Mouse (Mus musculus) forebrain, embryonic 16.5 days (tissue): ENCODE measurements around the gene Hdlbp. TPM values are rescaled to one million over a fixed set of nuclear protein-coding genes. Genes with fewer than 3 reads are reported as not detected.
A peak's percentile ranks its signal among the peaks of the same experiment; 100 is the strongest.
"Not testable (repeated sequence)": the region's sequence is repeated elsewhere in the genome, so short reads cannot be mapped to it uniquely, and the experiment has no call there.

ENCODE experiments used
- ATAC-seq: fragments of 200-750 bp; cut with Nextera tagmentation; 2 replicates; pipeline ENCODE4 v1.8.0; 2017; ENCODE audit warnings: mild to moderate bottlenecking, moderate library complexity
- H3K27ac ChIP-seq: fragments of 300-500 bp; sonication (generic); 2 replicates; pipeline ENCODE4 v1.5.1; 2014; ENCODE audit warnings: low read length, control low read depth
- H3K27me3 ChIP-seq: fragments of 300-500 bp; sonication (generic); replicated peaks from 2 replicates; pipeline ENCODE4 v1.6.1; 2014; ENCODE audit warnings: low read length; ENCODE audit not compliant: control insufficient read depth, insufficient read depth
- H3K36me3 ChIP-seq: fragments of 300-500 bp; sonication (generic); 2 replicates; pipeline ENCODE4 v1.6.1; 2014; ENCODE audit not compliant: control insufficient read depth, insufficient read depth
- H3K4me1 ChIP-seq: fragments of 300-500 bp; sonication (generic); replicated peaks from 2 replicates; pipeline ENCODE4 v1.6.1; 2014; ENCODE audit warnings: low read length; ENCODE audit not compliant: control insufficient read depth, insufficient read depth
- H3K4me2 ChIP-seq: fragments of 300-500 bp; sonication (generic); 2 replicates; pipeline ENCODE4 v1.6.1; 2014; ENCODE audit warnings: mild to moderate bottlenecking, low read length, control low read depth
- H3K4me3 ChIP-seq: fragments of 300-500 bp; sonication (generic); replicated peaks from 2 replicates; pipeline ENCODE4 v1.5.1; 2014; ENCODE audit warnings: mild to moderate bottlenecking, low read length, control low read depth
- H3K9ac ChIP-seq: fragments of 300-500 bp; sonication (generic); replicated peaks from 2 replicates; pipeline ENCODE4 v1.6.1; 2014; ENCODE audit warnings: low read depth, low read length, control low read depth
- H3K9me3 ChIP-seq: fragments of 300-500 bp; sonication (generic); 2 replicates; pipeline ENCODE4 v1.6.1; 2016; ENCODE audit warnings: low read length; ENCODE audit not compliant: control insufficient read depth
- WGBS: fragments of 180-500 bp; shearing (Covaris S2); extraction: QIAGEN DNeasy Blood & Tissue Kit; methylation state at CpG from one replicate; pipeline ENCODE4 v1.1.7; 2014; 5-methylcytosine and 5-hydroxymethylcytosine counted together
- polyA plus RNA-seq: library from polyadenylated mRNA; unstranded; fragments of >200 nt; fragmentation: Nextera tagmentation; extraction: Ambion mirVana; gene quantifications from 2 replicates; pipeline ENCODE4 v1.2.1, GENCODE M21; 2015

The Hdlbp gene
- polyA plus RNA-seq, 1 experiment from 2014 or later: 61.6 TPM

DNA sequence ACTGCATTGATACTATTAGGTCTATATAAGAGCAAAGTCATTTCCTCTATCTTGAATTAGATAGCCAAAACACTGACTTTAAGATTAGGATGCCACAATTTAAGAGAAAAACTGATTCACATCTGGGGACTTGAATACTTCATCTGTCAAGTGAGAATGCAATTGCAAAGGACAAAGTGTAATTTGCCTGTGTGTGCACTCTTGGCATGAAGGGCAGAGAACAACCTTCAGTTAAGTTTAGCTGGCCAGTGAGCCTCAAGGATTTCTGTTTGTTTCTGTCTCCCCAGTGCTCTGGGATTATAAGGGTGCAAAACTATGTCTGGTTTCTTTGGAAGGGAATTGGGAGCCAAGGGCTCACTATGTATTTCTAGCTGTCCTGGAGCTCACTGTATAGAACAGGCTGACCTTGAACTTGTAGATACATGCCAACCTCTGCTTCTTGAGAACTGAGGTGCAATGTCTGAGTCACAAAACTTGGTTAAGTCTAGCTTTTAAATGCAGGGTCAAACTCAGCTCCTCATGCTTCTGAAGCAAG lies 24.8 kb downstream of the Hdlbp start:
- ATAC-seq: no peak
- Histone ChIP-seq H3K36me3 (no peaks in the 10 kb centered on the region), H3K4me2 (no peak overlapping the region), H3K27ac (no peak overlapping the region), H3K9ac (no peak overlapping the region), H3K4me1 (no peaks in the 10 kb centered on the region), H3K27me3 (no peaks in the 10 kb centered on the region), H3K4me3 (no peak overlapping the region), H3K9me3 (no peaks in the 10 kb centered on the region)

DNA sequence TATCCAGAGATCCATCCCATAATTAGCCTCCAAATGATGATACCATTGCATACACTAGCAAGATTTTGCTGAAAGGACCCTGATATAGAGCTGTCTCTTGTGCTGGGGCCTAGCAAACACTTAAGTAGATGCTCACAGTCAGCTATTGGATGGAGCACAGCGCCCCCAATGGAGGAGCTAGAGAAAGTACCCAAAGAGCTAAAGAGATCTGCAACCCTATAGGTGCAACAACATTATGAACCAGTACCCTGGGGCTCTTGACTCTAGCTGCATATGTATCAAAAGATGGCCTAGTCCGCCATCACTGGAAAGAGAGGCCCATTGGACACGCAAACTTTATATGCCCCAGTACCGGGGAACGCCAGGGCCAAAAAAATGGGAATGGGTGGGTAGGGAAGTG lies 28.5 kb downstream of the Hdlbp start:
- not testable (repeated sequence) for H3K4me1 ChIP-seq, H3K4me3 ChIP-seq, H3K9me3 ChIP-seq, H3K36me3 ChIP-seq, H3K27me3 ChIP-seq, H3K9ac ChIP-seq, H3K4me2 ChIP-seq, H3K27ac ChIP-seq, ATAC-seq
- 85% methylated on average over 5 of the region's 5 CpGs for WGBS

DNA sequence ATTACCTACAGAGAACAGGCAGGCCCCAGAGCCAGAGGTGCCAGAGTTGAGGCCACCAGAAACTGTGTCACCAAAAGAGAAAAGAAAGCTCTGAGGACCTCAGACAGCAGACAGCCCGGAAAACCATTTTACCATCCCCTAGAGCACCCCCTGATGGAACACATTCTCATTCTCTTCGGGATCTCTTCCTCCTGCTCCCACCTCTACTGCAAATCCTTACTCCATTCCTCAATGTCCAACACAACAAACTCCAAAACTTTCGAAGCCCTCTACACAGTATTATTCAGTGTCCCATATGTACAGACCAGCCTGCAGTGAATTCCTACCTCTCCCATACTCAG lies 32.8 kb downstream of the Hdlbp start:
- Histone ChIP-seq H3K9ac (peak overlapping the region; percentile 83), H3K4me1 (peaks cover 11% of the 10 kb centered on the region), H3K27ac (no peak overlapping the region; the same call in 1 of the 2 replicates), H3K9me3 (no peaks in the 10 kb centered on the region), H3K4me3 (peak overlapping the region; percentile 83), H3K27me3 (no peaks in the 10 kb centered on the region), H3K4me2 (peak overlapping the region; percentile 99), H3K36me3 (no peaks in the 10 kb centered on the region)
- 19% methylated on average over 3 of the region's 3 CpGs for WGBS
- ATAC-seq: peak; percentile 22

DNA sequence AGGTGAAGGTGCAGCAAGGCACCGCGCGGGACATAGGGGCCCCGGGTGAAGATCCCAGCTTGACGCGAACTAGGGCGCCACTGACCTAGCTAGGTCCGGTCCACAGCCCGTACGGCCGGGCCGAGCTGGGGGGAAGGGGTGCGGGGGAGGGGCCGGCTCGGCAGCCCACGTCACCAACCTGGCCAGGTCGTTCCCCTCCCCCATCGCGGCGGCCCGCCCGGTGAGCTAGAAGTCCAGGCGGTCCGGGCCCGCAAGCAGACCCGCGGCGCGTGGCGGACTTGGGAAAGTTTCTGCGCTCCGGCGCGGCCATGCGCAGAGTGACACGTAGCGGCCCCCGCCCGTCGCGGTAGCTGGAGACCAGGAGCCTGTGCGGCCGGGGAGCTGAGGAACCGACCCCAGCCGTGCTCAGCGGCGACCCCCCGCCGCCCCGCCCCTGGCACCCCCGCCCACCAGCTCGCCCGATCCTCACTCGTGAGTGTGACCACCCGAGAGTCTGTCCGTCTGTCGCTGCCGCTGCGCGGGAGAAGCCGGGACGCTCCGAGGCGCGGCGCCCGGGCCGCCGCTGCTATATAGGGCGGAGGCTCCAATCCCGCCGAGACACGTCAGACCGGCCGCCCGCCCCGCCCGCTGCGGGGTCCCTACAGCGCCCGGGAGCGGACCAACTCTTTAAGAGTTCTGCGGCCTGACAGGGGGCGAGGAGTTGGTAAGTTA lies 33.3 kb downstream of the Hdlbp start:
- Histone ChIP-seq H3K27ac (peak overlapping the region; percentile 67), H3K4me1 (peaks cover 11% of the 10 kb centered on the region), H3K4me2 (peak overlapping the region; percentile 99), H3K9me3 (no peaks in the 10 kb centered on the region), H3K36me3 (no peaks in the 10 kb centered on the region), H3K27me3 (no peaks in the 10 kb centered on the region), H3K9ac (peak overlapping the region; percentile 83), H3K4me3 (peak overlapping the region; percentile 83)
- ATAC-seq: peak; percentile 94
- WGBS: under 1% methylated on average over 82 of the region's 84 CpGs

DNA sequence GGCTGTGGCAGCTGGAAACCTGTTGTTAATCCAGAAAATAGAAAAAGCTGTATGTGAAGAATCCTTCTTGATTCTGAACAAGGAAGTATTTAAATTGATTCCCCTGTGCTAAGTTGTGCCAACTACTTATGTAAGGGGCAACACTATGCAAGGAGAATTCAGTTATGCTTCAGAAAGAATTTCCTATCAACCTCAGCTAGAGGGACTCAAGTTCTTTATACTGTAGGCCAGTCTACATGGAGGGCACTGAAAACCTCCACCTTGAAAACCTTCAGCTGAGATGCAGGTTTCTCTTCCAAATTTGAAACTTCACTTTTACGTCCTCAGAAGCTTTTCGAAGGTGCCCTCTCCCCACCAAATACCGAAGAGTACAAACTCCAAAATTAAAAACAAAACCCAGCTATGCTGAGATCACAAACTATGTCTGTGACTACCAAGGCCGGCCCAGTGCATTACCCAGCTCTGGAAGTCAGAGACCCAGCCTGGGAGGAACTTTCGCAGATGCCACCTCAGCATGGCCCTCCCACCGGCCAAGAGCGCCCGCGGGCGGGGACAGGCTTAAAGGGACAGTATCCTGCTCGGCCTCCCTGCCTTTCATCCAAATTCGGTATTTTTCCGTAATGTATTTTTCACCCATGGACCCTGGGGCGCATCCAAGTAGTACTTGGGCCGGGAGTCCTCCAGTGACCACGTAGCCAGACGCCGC lies 34.1 kb downstream of the Hdlbp start:
- no peaks in the 10 kb centered on the region for H3K36me3 ChIP-seq
- H3K27ac ChIP-seq: peak overlapping the region; percentile 67; the same call in 1 of the 2 replicates
- H3K4me1 ChIP-seq: peaks cover 11% of the 10 kb centered on the region
- WGBS: 4% methylated on average over 18 of the region's 18 CpGs
- H3K27me3 ChIP-seq: no peaks in the 10 kb centered on the region
- no peaks in the 10 kb centered on the region for H3K9me3 ChIP-seq
- H3K9ac ChIP-seq: peak overlapping the region; percentile 83
- H3K4me3 ChIP-seq: peak overlapping the region; percentile 83
- peak; percentile 76 for ATAC-seq
- peak overlapping the region; percentile 99 for H3K4me2 ChIP-seq

DNA sequence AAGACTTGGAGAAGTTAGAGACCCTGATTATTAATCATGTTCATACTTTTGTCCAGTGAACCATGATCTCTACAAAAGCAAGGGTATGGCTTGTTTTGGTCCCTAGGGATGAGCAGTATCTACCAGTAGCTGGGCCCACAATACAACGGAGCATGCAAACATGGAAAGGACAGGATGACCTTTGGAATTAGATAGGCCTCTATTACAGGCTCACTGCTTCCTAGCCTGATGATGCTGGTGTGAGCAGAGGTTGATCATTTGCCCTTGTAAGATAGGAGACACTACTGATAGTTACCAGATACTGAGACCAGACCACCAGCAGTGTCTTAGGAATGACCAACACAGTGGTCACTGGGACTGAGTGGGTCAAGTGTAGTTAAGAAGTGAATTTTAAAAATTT lies 39.3 kb downstream of the Hdlbp start:
- no peak for ATAC-seq
- H3K4me3 ChIP-seq: no peak overlapping the region
- WGBS: 100% methylated on average over 1 of the region's 1 CpGs

DNA sequence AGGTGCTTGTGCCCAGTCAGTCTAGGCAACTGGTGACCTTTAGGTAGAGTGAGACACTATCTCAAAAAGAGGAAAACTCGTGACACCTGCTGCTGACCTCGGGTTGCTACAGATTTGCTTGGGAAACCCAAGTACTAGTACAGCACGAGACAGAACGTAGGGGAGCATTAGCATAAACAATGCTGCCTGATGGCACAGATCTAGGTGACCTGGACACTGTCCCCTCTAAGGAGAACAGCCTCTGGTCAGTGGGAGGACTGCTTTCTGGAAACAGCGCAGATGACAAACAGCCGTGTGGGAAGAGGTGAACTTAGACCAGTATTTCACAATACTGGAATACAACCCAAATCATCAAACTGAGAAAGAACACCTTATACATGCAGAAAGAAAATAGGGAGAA lies 46.5 kb downstream of the Hdlbp start:
- Histone ChIP-seq H3K4me1 (no peaks in the 10 kb centered on the region), H3K4me3 (no peak overlapping the region), H3K27me3 (no peaks in the 10 kb centered on the region), H3K27ac (no peak overlapping the region), H3K9me3 (no peaks in the 10 kb centered on the region), H3K4me2 (no peak overlapping the region), H3K9ac (no peak overlapping the region), H3K36me3 (peaks cover 22% of the 10 kb centered on the region)
- ATAC-seq: no peak
- 87% methylated on average over 6 of the region's 6 CpGs for WGBS

More for the DNA sequence above, 39.3 kb downstream of the Hdlbp start:
- Histone ChIP-seq H3K9ac (no peak overlapping the region), H3K9me3 (no peaks in the 10 kb centered on the region), H3K4me2 (no peak overlapping the region), H3K27me3 (no peaks in the 10 kb centered on the region), H3K27ac (no peak overlapping the region), H3K36me3 (peaks cover 7% of the 10 kb centered on the region; the same call in 1 of the 2 replicates), H3K4me1 (peaks cover under 1% of the 10 kb centered on the region)

DNA sequence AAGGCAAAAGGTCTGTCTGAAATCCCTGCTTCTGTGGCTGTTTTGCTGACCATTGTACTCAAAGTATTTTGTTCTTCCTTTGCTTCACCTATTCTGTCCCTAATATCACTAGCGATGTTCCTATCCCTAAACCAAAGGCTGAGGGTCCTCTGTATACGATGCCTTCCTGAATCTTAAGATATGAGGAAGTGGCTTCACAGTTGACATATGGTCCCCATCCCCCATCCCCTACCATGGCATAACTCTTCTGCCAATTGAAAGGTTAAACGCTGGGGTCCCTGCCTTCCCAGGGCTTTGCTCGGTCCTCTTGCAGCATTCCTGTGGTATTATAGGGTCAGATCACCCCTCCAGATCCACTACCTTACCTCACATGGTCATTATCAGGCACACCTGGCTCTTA lies 75.2 kb downstream of the Hdlbp start:
- 90% methylated on average over 4 of the region's 4 CpGs for WGBS
- H3K27ac ChIP-seq: no peak overlapping the region
- no peak overlapping the region for H3K4me3 ChIP-seq
- H3K4me1 ChIP-seq: no peaks in the 10 kb centered on the region
- peaks cover 7% of the 10 kb centered on the region; the same call in 1 of the 2 replicates for H3K36me3 ChIP-seq
- no peaks in the 10 kb centered on the region for H3K9me3 ChIP-seq
- no peaks in the 10 kb centered on the region for H3K27me3 ChIP-seq
- H3K9ac ChIP-seq: no peak overlapping the region
- no peak for ATAC-seq
- no peak overlapping the region for H3K4me2 ChIP-seq

DNA sequence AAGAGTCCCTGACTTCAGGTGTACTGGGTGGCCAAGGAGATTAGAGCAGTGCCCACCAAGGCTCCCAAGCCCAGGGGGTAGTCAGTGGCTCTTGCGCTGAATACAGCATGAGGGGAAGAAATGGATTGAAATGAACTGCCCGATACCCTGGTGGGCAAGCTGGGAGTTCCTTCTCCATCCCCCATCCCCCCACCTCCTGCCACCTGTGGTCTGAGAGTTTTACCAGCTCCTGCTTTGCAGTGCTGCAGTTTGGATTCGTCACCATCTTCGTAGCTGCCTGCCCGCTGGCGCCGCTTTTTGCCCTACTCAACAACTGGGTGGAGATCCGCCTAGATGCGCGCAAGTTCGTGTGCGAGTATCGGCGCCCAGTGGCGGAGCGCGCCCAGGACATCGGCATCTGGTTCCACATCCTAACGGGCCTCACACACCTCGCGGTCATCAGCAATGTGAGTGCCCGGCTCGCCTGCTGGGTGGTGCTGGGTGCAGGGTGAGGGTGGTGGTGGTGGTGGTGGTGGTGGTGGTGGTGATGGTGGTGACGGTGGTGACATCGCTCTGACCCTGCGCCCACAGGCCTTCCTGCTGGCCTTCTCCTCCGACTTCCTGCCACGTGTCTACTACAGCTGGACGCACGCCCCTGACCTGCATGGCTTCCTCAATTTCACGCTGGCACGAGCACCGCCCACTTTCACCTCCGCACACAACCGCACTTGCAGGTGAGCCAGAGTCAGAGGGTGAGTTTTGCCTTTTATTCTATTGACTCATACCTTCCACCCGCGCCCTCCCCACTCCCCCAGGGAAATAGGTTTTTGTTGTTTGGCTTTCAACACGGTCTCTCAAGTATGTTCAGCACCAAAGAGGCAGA lies 77.2 kb downstream of the Hdlbp start:
- Histone ChIP-seq H3K4me2 (0 out of 2 replicates have a peak overlapping the region, but pooled peaks have one; percentile 4), H3K27me3 (no peaks in the 10 kb centered on the region), H3K36me3 (no peaks in the 10 kb centered on the region), H3K4me1 (no peaks in the 10 kb centered on the region), H3K4me3 (no peak overlapping the region), H3K9ac (no peak overlapping the region), H3K9me3 (no peaks in the 10 kb centered on the region), H3K27ac (no peak overlapping the region)
- no peak for ATAC-seq
- 29% methylated on average over 37 of the region's 38 CpGs for WGBS
